Mouse (Mus musculus): ENCODE results near the gene Mbnl2.

Gene Mbnl2

GRCm38 (mm10) chr14:120416886-120417285, 141.4 kb downstream of the Mbnl2 start:
- no peak for DNase-seq (ENCODE audit: low read depth)

- no peak for DNase-seq (ENCODE audit: low read depth)
Observed at GRCm38 (mm10) chr14:120418964-120419363, 143.5 kb downstream of the Mbnl2 start.

- no peak for DNase-seq (ENCODE audit: low read depth)
Observed at GRCm38 (mm10) chr14:120428497-120428896, 153.0 kb downstream of the Mbnl2 start.

GRCm38 (mm10) chr14:120432773-120433172, 157.3 kb downstream of the Mbnl2 start:
- peak; percentile 6 for DNase-seq (ENCODE audit: low read depth)

- DNase-seq (ENCODE audit: low read depth), result no peak
Observed at GRCm38 (mm10) chr14:120433931-120434398, 158.5 kb downstream of the Mbnl2 start.

- DNase-seq (ENCODE audit: low read depth), result no peak
Observed at GRCm38 (mm10) chr14:120434831-120435230, 159.4 kb downstream of the Mbnl2 start.

GRCm38 (mm10) chr14:120440716-120441115, 165.2 kb downstream of the Mbnl2 start:
- no peak for DNase-seq (ENCODE audit: low read depth)

- DNase-seq (ENCODE audit: low read depth), result no peak
Observed at GRCm38 (mm10) chr14:120441256-120441655, 165.8 kb downstream of the Mbnl2 start.

GRCm38 (mm10) chr14:120441836-120442235, 166.4 kb downstream of the Mbnl2 start:
- no peak for DNase-seq (ENCODE audit: low read depth)

- no peak for DNase-seq (ENCODE audit: low read depth)
Observed at GRCm38 (mm10) chr14:120454221-120454620, 178.8 kb downstream of the Mbnl2 start.

GRCm38 (mm10) chr14:120463938-120464727, 188.7 kb downstream of the Mbnl2 start:
- no peak for DNase-seq (ENCODE audit: low read depth)

GRCm38 (mm10) chr14:120466816-120467215, 191.3 kb downstream of the Mbnl2 start:
- no peak for DNase-seq (ENCODE audit: low read depth)

- no peak for DNase-seq (ENCODE audit: low read depth)
Observed at GRCm38 (mm10) chr14:120469126-120469790, 193.8 kb downstream of the Mbnl2 start.

- no peak for DNase-seq (ENCODE audit: low read depth)
Observed at GRCm38 (mm10) chr14:120476186-120476697, 200.8 kb downstream of the Mbnl2 start.

GRCm38 (mm10) chr14:120477288-120477981, 202.0 kb downstream of the Mbnl2 start:
- peak; percentile 92 for DNase-seq (ENCODE audit: low read depth)

GRCm38 (mm10) chr14:120477982-120478568, 202.6 kb downstream of the Mbnl2 start, which contains the start of gene Rap2a:
Gene Rap2a, plus strand, starts transcription at chr14:120478444.
- peak; percentile 80 for DNase-seq (ENCODE audit: low read depth)

- DNase-seq (ENCODE audit: low read depth), result no peak
Observed at GRCm38 (mm10) chr14:120478641-120479341, 203.3 kb downstream of the Mbnl2 start.

GRCm38 (mm10) chr14:120480341-120480900, 205.0 kb downstream of the Mbnl2 start:
- DNase-seq (ENCODE audit: low read depth), result no peak

- DNase-seq (ENCODE audit: low read depth), result no peak
Observed at GRCm38 (mm10) chr14:120480927-120481326, 205.5 kb downstream of the Mbnl2 start.
